ENCODE assay signal across 7 mouse cellular contexts in genomic region chr19:46044993-46045695, GRCm38 (mm10). TPM values are rescaled to one million over a fixed set of nuclear protein-coding genes. Genes with fewer than 3 reads are reported as not detected.
DNase-seq lines count a peak whose midpoint lies in the region; ATAC-seq and TF ChIP-seq lines count a peak whose summit lies in the region.

Gene Ldb1 (minus strand): TSS chr19:46045214.

- peak within 1 kb of the TSS; percentile 81 for H3K4me2 ChIP-seq in embryonic facial prominence, embryonic 11.5 days (ENCODE audit: low read depth, low read length)
- H3K4me2 ChIP-seq in midbrain, embryonic 12.5 days (replicated peaks) = peak within 1 kb of the TSS; percentile 92

- H3K4me3 ChIP-seq in embryonic facial prominence, embryonic 11.5 days (ENCODE audit: low read depth, low read length) = peak within 1 kb of the TSS; percentile 95
- peak within 1 kb of the TSS; percentile 96 for H3K4me3 ChIP-seq in limb, embryonic 10.5 days
- peak within 1 kb of the TSS; percentile 91 for H3K4me3 ChIP-seq in midbrain, embryonic 12.5 days
- H3K4me3 ChIP-seq in small intestine, adult 2 months (ENCODE audit: low read depth, low read length) = peak within 1 kb of the TSS; percentile 87

- ATAC-seq in embryonic facial prominence, embryonic 11.5 days (replicated peaks; ENCODE audit: insufficient number of reproducible peaks, low FRiP score, low TSS enrichment, low read depth) = peak; percentile 60
- ATAC-seq in midbrain, embryonic 12.5 days (ENCODE audit: low FRiP score, low read depth) = peak; percentile 68

- no peaks in the 10 kb centered on the region for H3K27me3 ChIP-seq in embryonic facial prominence, embryonic 11.5 days (ENCODE audit: control insufficient read depth, insufficient read depth, low read length)
- H3K27me3 ChIP-seq in limb, embryonic 10.5 days (ENCODE audit: low read depth, poor library complexity, severe bottlenecking) = no peaks in the 10 kb centered on the region
- 0 out of 2 replicates have a peak, but pooled peaks cover 5% of the 10 kb centered on the region for H3K27me3 ChIP-seq in midbrain, embryonic 12.5 days
- H3K27me3 ChIP-seq in small intestine, adult 2 months (ENCODE audit: control insufficient read depth, insufficient read depth, low read length) = no peaks in the 10 kb centered on the region

- H3K9me3 ChIP-seq in embryonic facial prominence, embryonic 11.5 days (replicated peaks; ENCODE audit: control insufficient read depth, low read length) = no peaks in the 10 kb centered on the region
- no peaks in the 10 kb centered on the region for H3K9me3 ChIP-seq in limb, embryonic 10.5 days (replicated peaks)
- no peaks in the 10 kb centered on the region for H3K9me3 ChIP-seq in midbrain, embryonic 12.5 days

- H3K36me3 ChIP-seq in embryonic facial prominence, embryonic 11.5 days (replicated peaks; ENCODE audit: control insufficient read depth, insufficient read depth, low read depth, low read length) = no peaks in the 10 kb centered on the region
- H3K36me3 ChIP-seq in limb, embryonic 10.5 days = no peaks in the 10 kb centered on the region
- no peaks in the 10 kb centered on the region for H3K36me3 ChIP-seq in midbrain, embryonic 12.5 days
- H3K36me3 ChIP-seq in small intestine, adult 2 months (ENCODE audit: control insufficient read depth, insufficient read depth, low read length) = no peaks in the 10 kb centered on the region

- under 1% methylated on average over 74 of the region's 84 CpGs for WGBS in embryonic facial prominence, embryonic 11.5 days
- WGBS in limb, embryonic 10.5 days = under 1% methylated on average over 84 of the region's 84 CpGs
- WGBS in midbrain, embryonic 12.5 days = 1% methylated on average over 72 of the region's 84 CpGs
- WGBS in small intestine, adult 2 months = under 1% methylated on average over 77 of the region's 84 CpGs

- peak within 1 kb of the TSS; percentile 95 for H3K27ac ChIP-seq in embryonic facial prominence, embryonic 11.5 days (replicated peaks; ENCODE audit: low read depth, low read length)
- H3K27ac ChIP-seq in limb, embryonic 10.5 days = peak within 1 kb of the TSS; percentile 97
- peak within 1 kb of the TSS; percentile 98 for H3K27ac ChIP-seq in midbrain, embryonic 12.5 days (replicated peaks)
- H3K27ac ChIP-seq in small intestine, adult 2 months (ENCODE audit: insufficient read depth, low read depth, low read length) = peak within 1 kb of the TSS; percentile 90

- TF ChIP-seq POLR2A in small intestine, adult 2 months (IDR thresholded peaks at IDR 0.05; ENCODE audit: low read depth, low read length) = peak; percentile 85

- peak within 1 kb of the TSS; percentile 94 for H3K9ac ChIP-seq in embryonic facial prominence, embryonic 11.5 days (replicated peaks; ENCODE audit: low read length)
- peak within 1 kb of the TSS; percentile 98 for H3K9ac ChIP-seq in midbrain, embryonic 12.5 days (replicated peaks)

- peak; percentile 81 to 86 for DNase-seq in adrenal gland, adult 18-20 months (ENCODE audit: low spot score in 2 of 2)
- peak; percentile 85 for DNase-seq in embryonic facial prominence, embryonic 11.5 days (ENCODE audit: low spot score)
- DNase-seq in heart, adult 11 months = peak; percentile 100
- DNase-seq in kidney, adult 18-20 months = peak; percentile 90
- peak; percentile 88 for DNase-seq in limb, embryonic 10.5 days (ENCODE audit: low spot score)

- H3K4me1 ChIP-seq in embryonic facial prominence, embryonic 11.5 days (ENCODE audit: control insufficient read depth, insufficient read depth, low read length) = peaks cover 10% of the 10 kb centered on the region; the same call in 1 of the 2 replicates
- H3K4me1 ChIP-seq in limb, embryonic 10.5 days = peaks cover 70% of the 10 kb centered on the region
- H3K4me1 ChIP-seq in midbrain, embryonic 12.5 days = peaks cover 55% of the 10 kb centered on the region
- H3K4me1 ChIP-seq in small intestine, adult 2 months (ENCODE audit: control insufficient read depth, insufficient read depth, insufficient read length, low read length) = peaks cover 13% of the 10 kb centered on the region

- no peak for TF ChIP-seq CTCF in small intestine, adult 2 months (IDR thresholded peaks at IDR 0.05; ENCODE audit: extremely low read depth, insufficient read length, insufficient replicate concordance, low read depth, low read length)

RNA-seq across cellular contexts. Expression of gene Ldb1, which starts in this region (rescaled TPM):
- 10 to 100 TPM; 53.0 to 59.4 TPM for total RNA-seq in adrenal gland, adult 18-20 months (2021)
- polyA plus RNA-seq in embryonic facial prominence, embryonic 11.5 days (2014; fragmentation: Nextera tagmentation; extraction: Ambion mirVana) = 80.7 and 84.4 TPM in 2 replicates
- 96.4 and 104 TPM in 2 replicates for polyA plus RNA-seq in limb, embryonic 10.5 days (2016; fragmentation: Nextera tagmentation; extraction: Ambion mirVana)
- polyA plus RNA-seq in midbrain, embryonic 12.5 days (2016; fragmentation: Nextera tagmentation; extraction: Ambion mirVana) = 126 and 134 TPM in 2 replicates
- 35.6 and 60.8 TPM in 2 replicates for polyA plus RNA-seq in small intestine, adult 2 months (2012; rRNA removed)

Comparison
In these comparisons a context has a peak if more than half of its experiments do, and no peak if none do; other contexts are left out.
1. Peak in every context shown above with its lines: DNase-seq, ATAC-seq, H3K4me3 ChIP-seq and H3K27ac ChIP-seq.